Mouse (Mus musculus) B cell, adult 67 days (primary cell): ENCODE data around the gene Clca2. TPM values are rescaled to one million over a fixed set of nuclear protein-coding genes. Genes with fewer than 3 reads are reported as not detected.

Source experiments
- total RNA-seq, 2 experiments: library from RNA; stranded (reverse); gene quantifications; 4 replicates each; pipeline ENCODE4 v1.2.4; 2023

Gene Clca2
- total RNA-seq, result not detected

DNA sequence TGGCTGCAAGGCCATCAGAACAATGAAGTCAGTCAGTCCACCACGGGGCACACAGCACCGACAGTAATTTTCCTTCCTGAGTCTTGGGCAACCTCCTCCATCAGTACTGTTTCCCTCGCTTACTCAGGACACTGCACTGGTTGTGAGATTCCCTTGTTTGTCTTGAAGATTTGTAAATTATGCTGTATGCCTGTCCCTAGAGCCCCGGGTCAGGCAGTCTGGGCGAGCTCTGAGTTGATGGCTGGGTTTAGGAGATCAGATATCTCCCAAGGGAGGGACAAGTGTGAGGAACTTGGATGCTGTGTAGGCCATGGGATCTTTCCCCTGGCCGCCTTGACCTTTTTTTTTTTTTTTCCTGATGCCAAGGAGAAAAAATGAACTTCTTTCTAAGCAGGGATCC is at the start of gene Clca2:
Gene Clca2, minus strand, starts transcription at position 153 of the 400 bp plus-strand sequence.

DNA sequence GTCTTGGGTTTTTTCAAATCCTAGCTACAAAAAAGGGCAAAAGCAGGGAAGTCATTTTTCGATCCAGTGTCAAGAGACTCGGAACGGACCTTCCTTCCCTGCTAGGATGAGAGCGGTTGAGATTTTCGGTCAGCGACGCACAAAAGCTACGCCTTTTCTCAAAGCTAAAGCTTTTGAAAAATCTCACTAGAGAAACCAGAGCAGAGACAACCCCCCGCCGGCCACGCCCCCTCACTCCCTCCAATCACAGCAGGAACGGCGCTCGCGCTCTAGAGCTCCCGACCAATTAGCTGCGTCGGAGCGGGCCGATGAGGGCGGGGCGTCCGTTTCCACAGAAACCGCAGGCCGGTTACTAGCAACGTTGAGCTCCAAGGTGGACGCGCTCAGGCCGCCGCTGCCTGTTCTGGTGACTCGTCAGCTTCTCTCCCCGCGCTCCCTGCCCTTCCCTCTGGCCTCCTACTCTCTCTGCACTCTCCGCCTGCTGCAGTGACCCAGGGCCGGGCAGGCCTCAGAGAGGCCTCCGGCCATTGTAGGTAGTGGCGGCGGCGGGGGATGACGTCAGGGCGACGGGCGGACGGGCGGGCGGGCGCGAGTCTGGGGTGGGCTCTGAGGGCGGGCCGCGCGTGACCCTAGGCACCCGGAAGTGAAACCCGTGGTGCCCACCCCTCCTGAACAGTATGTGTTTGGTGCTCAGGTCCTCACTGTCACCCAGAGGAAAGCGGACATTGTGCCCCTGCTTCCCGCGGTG is 19.2 kb upstream of the Clca2 start, which contains the start of gene Odf2l:
Gene Odf2l, plus strand, starts transcription at position 335 of the 748 bp plus-strand sequence.

DNA sequence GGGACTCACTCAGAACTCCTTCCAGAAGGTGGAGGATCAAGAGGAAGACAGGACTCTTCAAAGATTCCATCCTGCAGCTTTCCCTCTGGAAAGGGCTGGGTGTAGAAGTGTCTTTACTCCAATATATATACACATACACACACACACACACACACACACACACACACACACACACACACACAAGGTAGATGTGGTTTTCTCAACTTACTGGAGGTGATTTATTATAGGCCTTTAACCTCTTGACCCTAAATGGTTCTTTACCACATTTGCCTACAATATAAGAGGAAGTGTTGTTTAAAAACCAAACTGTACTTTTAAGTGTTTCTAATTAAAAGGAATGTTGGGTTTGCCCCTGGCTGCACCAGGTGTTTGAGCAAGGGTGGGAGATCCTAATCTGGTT is 66.6 kb downstream of the Clca2 start, which contains the start of gene Clca1:
Gene Clca1, minus strand, starts transcription at position 101 of the 400 bp plus-strand sequence.

Other genes with a start within 250 kb of the Clca2 start
- not detected for gene Clca4b, start 166.9 kb downstream of the Clca2 start, total RNA-seq
- gene Clca4a, start 124.4 kb downstream of the Clca2 start, total RNA-seq, result not detected
- not detected for gene Clca1, start 66.7 kb downstream of the Clca2 start, total RNA-seq
- 10 to 100 TPM; 19.1 to 19.6 TPM for gene Odf2l, start 19.1 kb upstream of the Clca2 start, total RNA-seq
- not detected for gene Col24a1, start 193.0 kb upstream of the Clca2 start, total RNA-seq